Mouse (Mus musculus): ENCODE results near the gene Erich4. TPM values are rescaled to one million over a fixed set of nuclear protein-coding genes. Genes with fewer than 3 reads are reported as not detected.

Gene Erich4
- not detected in 2 replicates for polyA plus RNA-seq (2016; fragmentation: Nextera tagmentation; extraction: Ambion mirVana)

DNA sequence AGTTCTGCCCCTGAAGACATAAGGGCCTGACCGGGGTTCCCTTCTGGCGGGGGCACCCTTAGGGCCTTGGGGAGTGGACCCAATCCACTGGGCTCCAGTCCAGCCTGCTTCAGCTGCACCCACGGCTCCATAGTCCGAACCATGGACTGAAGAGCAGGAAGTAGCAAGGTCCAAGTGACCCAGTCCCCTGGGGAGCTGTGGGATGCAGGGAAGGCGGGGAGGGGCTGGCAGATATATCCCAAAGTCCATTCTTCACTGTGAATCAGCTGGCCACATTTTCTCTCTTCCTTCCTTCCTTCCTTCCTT is at the start of gene Erich4:
TSS of gene Erich4 (minus strand) at position 187 of the 306 bp plus-strand sequence.
- Histone ChIP-seq H3K4me1 (peaks cover 15% of the 10 kb centered on the region), H3K9me3 (replicated peaks) (no peaks in the 10 kb centered on the region), H3K27me3 (ENCODE audit: low read depth, poor library complexity, severe bottlenecking) (no peaks in the 10 kb centered on the region), H3K4me3 (no peak within 1 kb of the TSS), H3K36me3 (no peaks in the 10 kb centered on the region), H3K27ac (replicated peaks) (no peak within 1 kb of the TSS)
- no peak for DNase-seq (ENCODE audit: low spot score)
- 88% methylated on average over 5 of the region's 5 CpGs for WGBS

- Histone ChIP-seq H3K4me3 (peak within 1 kb of the TSS; percentile 77), H3K36me3 (peaks cover 26% of the 10 kb centered on the region), H3K9me3 (replicated peaks) (no peaks in the 10 kb centered on the region), H3K4me1 (peaks cover 25% of the 10 kb centered on the region), H3K27ac (replicated peaks) (peak within 1 kb of the TSS; percentile 95), H3K27me3 (ENCODE audit: low read depth, poor library complexity, severe bottlenecking) (no peaks in the 10 kb centered on the region)
- DNase-seq (ENCODE audit: low spot score) = peak; percentile 99
- WGBS = under 1% methylated on average over 50 of the region's 50 CpGs
Observed at GRCm38 (mm10) chr7:25658657-25659472, 43.2 kb upstream of the Erich4 start, which contains the start of the genes Bckdha and Exosc5. Gene Bckdha (minus strand): TSS chr7:25658981. Gene Exosc5 (plus strand): TSS chr7:25659164.

DNA sequence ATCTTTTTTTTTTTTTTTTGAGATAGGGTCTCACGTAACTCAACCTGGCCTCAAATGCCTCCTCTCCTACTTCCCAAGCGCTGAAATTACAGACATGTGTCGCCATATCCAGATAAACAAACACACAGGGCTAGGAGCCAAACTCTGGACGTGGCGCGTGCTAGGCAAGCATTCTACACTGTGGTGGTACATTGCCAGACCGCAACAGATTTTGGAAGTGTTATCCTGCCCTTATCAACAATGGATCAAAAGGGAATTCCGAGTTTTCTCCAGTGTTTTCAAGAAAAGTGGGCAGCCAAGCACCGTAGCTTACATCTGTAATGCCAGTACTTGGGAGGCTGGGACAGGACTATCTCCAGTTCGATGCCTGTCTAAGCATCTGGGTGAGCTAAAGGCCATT is 42.1 kb upstream of the Erich4 start:
- DNase-seq (ENCODE audit: low spot score) = no peak
- WGBS = 42% methylated on average over 10 of the region's 10 CpGs
- Histone ChIP-seq H3K27ac (replicated peaks) (no peak overlapping the region), H3K4me1 (peaks cover 25% of the 10 kb centered on the region), H3K27me3 (ENCODE audit: low read depth, poor library complexity, severe bottlenecking) (no peaks in the 10 kb centered on the region), H3K36me3 (peaks cover 17% of the 10 kb centered on the region), H3K9me3 (replicated peaks) (no peaks in the 10 kb centered on the region), H3K4me3 (peak overlapping the region; percentile 77)

- no peaks in the 10 kb centered on the region for H3K27me3 ChIP-seq (ENCODE audit: low read depth, poor library complexity, severe bottlenecking)
- H3K4me1 ChIP-seq = peaks cover 25% of the 10 kb centered on the region
- no peaks in the 10 kb centered on the region for H3K9me3 ChIP-seq (replicated peaks)
- no peaks in the 10 kb centered on the region for H3K36me3 ChIP-seq
- no peak overlapping the region for H3K27ac ChIP-seq (replicated peaks)
- no peak for DNase-seq (ENCODE audit: low spot score)
- no peak overlapping the region for H3K4me3 ChIP-seq
- 78% methylated on average over 11 of the region's 11 CpGs for WGBS
Observed at GRCm38 (mm10) chr7:25655601-25656428, 40.1 kb upstream of the Erich4 start.

DNA sequence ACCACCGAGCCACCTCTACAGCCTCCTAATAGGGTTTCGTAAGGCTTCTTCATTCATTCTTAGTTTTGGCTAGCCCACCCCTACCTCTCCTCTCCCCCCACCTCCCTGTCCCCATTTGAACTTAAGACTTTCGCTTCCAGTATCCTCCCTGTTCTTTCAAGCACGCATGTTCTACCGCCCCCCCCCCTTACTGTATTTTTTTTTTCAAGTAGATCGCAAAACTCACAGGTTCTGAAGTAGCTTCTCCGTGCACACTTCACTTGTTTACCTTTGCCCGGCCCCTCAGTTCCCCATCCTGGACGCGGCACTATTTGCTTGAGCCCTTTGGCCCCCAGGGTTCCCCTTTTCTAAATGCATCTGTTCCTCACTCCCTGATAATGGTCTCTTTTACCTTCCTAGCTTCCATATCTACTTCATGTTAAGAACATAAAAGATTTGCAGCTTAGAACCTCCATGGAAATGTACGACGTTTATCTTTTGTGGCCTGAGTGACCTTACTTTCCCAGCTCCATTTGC is 36.6 kb upstream of the Erich4 start:
- 94% methylated on average over 12 of the region's 12 CpGs for WGBS
- no peak overlapping the region for H3K27ac ChIP-seq (replicated peaks)
- H3K4me3 ChIP-seq = no peak overlapping the region
- H3K36me3 ChIP-seq = no peaks in the 10 kb centered on the region
- H3K27me3 ChIP-seq (ENCODE audit: low read depth, poor library complexity, severe bottlenecking) = no peaks in the 10 kb centered on the region
- no peaks in the 10 kb centered on the region for H3K9me3 ChIP-seq (replicated peaks)
- peaks cover 13% of the 10 kb centered on the region for H3K4me1 ChIP-seq
- no peak for DNase-seq (ENCODE audit: low spot score)

DNA sequence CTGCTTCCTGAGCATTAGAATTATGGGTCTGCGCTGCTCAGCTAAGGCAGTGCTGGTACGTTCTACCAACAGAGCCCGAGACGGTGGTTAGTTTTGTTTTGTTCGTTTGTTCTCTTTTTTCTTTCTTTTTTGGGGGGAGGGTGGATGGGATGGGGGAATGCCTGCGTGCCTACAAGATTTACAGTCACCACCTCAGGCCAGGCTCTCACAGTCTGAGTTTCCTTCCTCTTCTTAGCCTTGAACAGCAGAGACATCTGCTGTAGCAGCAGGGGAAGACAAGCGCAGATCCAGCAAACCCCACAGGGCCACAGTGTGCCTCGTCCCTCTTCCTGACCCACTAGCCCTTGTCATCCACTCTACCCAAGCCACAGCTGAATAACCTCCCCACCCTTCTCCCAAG is 35.6 kb upstream of the Erich4 start:
- Histone ChIP-seq H3K9me3 (replicated peaks) (no peaks in the 10 kb centered on the region), H3K27ac (replicated peaks) (no peak overlapping the region), H3K4me1 (peaks cover 8% of the 10 kb centered on the region), H3K4me3 (no peak overlapping the region), H3K36me3 (no peaks in the 10 kb centered on the region), H3K27me3 (ENCODE audit: low read depth, poor library complexity, severe bottlenecking) (no peaks in the 10 kb centered on the region)
- whole genome bisulfite sequencing = 94% methylated on average over 8 of the region's 8 CpGs
- DNase-seq (ENCODE audit: low spot score) = no peak

GRCm38 (mm10) chr7:25649839-25650238 is 34.1 kb upstream of the Erich4 start:
- no peak for DNase-seq (ENCODE audit: low spot score)
- Histone ChIP-seq H3K4me1 (peaks cover 8% of the 10 kb centered on the region), H3K9me3 (replicated peaks) (no peaks in the 10 kb centered on the region), H3K4me3 (no peak overlapping the region), H3K27me3 (ENCODE audit: low read depth, poor library complexity, severe bottlenecking) (no peaks in the 10 kb centered on the region), H3K36me3 (no peaks in the 10 kb centered on the region), H3K27ac (replicated peaks) (no peak overlapping the region)
- 85% methylated on average over 5 of the region's 5 CpGs for WGBS

DNA sequence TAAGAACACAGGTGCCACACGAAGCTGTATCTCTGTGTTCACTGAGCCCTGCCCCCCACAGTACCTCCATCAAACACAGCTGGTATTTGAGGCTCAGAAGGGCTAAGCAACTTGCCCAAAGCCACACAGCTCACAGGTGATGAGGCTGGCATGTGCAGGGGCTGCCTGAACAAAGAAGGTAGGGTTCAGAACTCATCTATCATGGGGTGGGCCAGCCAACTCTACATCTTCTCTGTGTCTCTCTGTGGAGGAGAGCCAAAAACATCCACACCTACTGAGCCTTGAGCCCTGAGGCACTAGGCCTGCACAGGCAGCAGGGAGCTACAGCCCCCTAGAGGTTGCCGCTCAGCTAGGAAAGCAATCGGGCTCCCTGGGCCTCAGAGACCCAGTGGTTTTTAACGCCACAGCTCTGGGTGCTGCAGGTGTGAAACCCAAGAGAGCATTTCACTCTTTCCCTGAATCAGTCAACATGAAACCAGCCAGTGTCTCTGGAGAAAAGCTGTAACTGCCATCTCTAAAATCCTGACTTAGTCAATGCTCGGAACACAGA is 32.0 kb upstream of the Erich4 start:
- H3K4me1 ChIP-seq = peaks cover 8% of the 10 kb centered on the region
- WGBS = 60% methylated on average over 5 of the region's 5 CpGs

GRCm38 (mm10) chr7:25645074-25645473 is 29.4 kb upstream of the Erich4 start:
- Histone ChIP-seq H3K36me3 (peaks cover 5% of the 10 kb centered on the region), H3K9me3 (replicated peaks) (no peaks in the 10 kb centered on the region), H3K4me1 (peaks cover 8% of the 10 kb centered on the region), H3K27ac (replicated peaks) (no peak overlapping the region), H3K27me3 (ENCODE audit: low read depth, poor library complexity, severe bottlenecking) (no peaks in the 10 kb centered on the region), H3K4me3 (no peak overlapping the region)
- no peak for DNase-seq (ENCODE audit: low spot score)
- WGBS = 45% methylated on average over 14 of the region's 14 CpGs

More for the DNA sequence above, 32.0 kb upstream of the Erich4 start:
- no peaks in the 10 kb centered on the region for H3K27me3 ChIP-seq (ENCODE audit: low read depth, poor library complexity, severe bottlenecking)
- no peak for DNase-seq (ENCODE audit: low spot score)
- no peaks in the 10 kb centered on the region for H3K36me3 ChIP-seq
- no peak overlapping the region for H3K27ac ChIP-seq (replicated peaks)
- H3K9me3 ChIP-seq (replicated peaks) = no peaks in the 10 kb centered on the region
- H3K4me3 ChIP-seq = no peak overlapping the region

DNA sequence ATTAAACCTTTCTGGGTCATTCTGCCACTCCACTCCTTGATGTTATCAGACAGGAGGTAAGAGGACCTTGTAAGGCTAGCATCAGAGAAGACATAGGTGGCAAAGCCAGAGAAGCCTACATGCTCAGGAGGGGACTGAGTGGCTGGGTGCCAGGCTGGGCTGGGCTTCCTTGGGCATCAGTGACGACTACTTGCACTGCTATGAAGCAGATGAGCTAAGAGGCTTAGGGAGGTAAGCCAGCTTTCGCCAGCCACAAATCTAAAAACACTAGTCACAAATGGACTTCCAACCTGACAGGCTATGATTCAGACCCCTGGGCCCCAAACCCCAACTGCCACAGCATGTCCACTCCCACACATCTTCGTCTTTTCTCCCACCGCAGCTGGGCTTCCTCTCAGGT is 28.9 kb upstream of the Erich4 start:
- 81% methylated on average over 4 of the region's 4 CpGs for WGBS
- DNase-seq (ENCODE audit: low spot score) = no peak
- Histone ChIP-seq H3K27ac (replicated peaks) (no peak overlapping the region), H3K27me3 (ENCODE audit: low read depth, poor library complexity, severe bottlenecking) (no peaks in the 10 kb centered on the region), H3K36me3 (peaks cover 5% of the 10 kb centered on the region), H3K4me3 (no peak overlapping the region), H3K4me1 (peaks cover 8% of the 10 kb centered on the region), H3K9me3 (replicated peaks) (no peaks in the 10 kb centered on the region)

DNA sequence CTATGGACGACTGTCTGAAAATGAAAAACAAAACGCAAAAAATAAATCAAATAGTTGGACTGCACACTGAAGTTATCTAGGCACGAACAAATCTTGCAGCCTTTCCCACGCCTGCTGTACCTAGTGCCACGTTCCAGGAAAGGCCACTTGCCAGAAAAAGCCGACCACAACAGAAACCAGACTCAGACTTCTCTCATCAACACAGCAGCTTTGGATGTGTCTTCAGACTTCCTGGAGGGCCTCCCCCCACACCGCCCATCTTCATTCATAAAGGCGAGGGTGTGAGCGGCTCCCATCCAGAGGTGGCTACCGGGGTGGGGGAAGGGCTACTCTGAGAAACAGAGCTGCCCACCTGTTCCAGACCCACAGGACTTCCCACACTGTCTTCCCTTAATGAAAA is 28.4 kb upstream of the Erich4 start:
- 86% methylated on average over 10 of the region's 10 CpGs for WGBS
- Histone ChIP-seq H3K27ac (replicated peaks) (no peak overlapping the region), H3K9me3 (replicated peaks) (no peaks in the 10 kb centered on the region), H3K4me1 (peaks cover 4% of the 10 kb centered on the region), H3K4me3 (no peak overlapping the region), H3K27me3 (ENCODE audit: low read depth, poor library complexity, severe bottlenecking) (no peaks in the 10 kb centered on the region), H3K36me3 (peaks cover 5% of the 10 kb centered on the region)
- no peak for DNase-seq (ENCODE audit: low spot score)

DNA sequence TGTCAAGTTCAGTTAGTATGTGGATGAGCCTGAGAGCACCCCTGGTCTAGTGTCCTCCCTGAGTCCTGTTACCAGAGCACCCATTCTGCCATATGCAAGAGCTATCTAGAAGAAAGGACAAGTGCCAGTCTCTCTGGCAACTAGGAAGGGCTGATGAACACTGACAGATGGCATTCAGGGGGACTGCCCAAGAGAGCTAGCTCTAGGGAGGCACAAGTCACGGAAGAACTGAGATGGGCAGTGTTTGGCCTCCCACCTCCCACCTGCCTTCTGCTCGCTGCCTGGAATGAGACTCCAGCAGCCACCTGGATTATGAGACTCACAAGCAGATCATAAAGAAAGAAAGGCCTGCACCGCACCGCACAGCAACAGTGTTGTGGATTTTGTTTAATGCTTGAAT is 24.1 kb upstream of the Erich4 start:
- Histone ChIP-seq H3K36me3 (peaks cover 32% of the 10 kb centered on the region), H3K27me3 (ENCODE audit: low read depth, poor library complexity, severe bottlenecking) (no peaks in the 10 kb centered on the region), H3K4me1 (no peaks in the 10 kb centered on the region), H3K4me3 (no peak overlapping the region), H3K9me3 (replicated peaks) (no peaks in the 10 kb centered on the region), H3K27ac (replicated peaks) (no peak overlapping the region)
- DNase-seq (ENCODE audit: low spot score) = no peak
- WGBS = 93% methylated on average over 4 of the region's 4 CpGs

Data from midbrain, embryonic 10.5 days (tissue).